Mouse (Mus musculus) kidney, embryonic 16.5 days (tissue): Measurements from ENCODE around the gene Rps6kc1. TPM values are rescaled to one million over a fixed set of nuclear protein-coding genes. Genes with fewer than 3 reads are reported as not detected.

ENCODE experiments used
- ATAC-seq: fragments of 200-750 bp; cut with Nextera tagmentation; 2 replicates; pipeline ENCODE4 v1.8.0; 2017; ENCODE audit warnings: moderate TSS enrichment; ENCODE audit not compliant: low FRiP score, low TSS enrichment
- H3K27ac ChIP-seq: fragments of 300-500 bp; sonication (generic); 2 replicates; pipeline ENCODE4 v1.5.1; 2014; ENCODE audit warnings: low read length
- H3K27me3 ChIP-seq: fragments of 300-500 bp; sonication (generic); 2 replicates; pipeline ENCODE4 v1.6.1; 2014; ENCODE audit warnings: low read length, control low read depth, mixed read lengths; ENCODE audit not compliant: insufficient read depth
- H3K36me3 ChIP-seq: fragments of 300-500 bp; sonication (generic); 2 replicates; pipeline ENCODE4 v1.6.1; 2014; ENCODE audit warnings: low read length, control low read depth, mixed read lengths; ENCODE audit not compliant: insufficient read depth
- H3K4me1 ChIP-seq: fragments of 300-500 bp; sonication (generic); 2 replicates; pipeline ENCODE4 v1.6.1; 2014; ENCODE audit warnings: low read length, control low read depth, mixed read lengths; ENCODE audit not compliant: insufficient read depth
- H3K4me2 ChIP-seq: fragments of 300-500 bp; sonication (generic); replicated peaks from 2 replicates; pipeline ENCODE4 v1.6.1; 2014; ENCODE audit warnings: low read depth, low read length
- H3K4me3 ChIP-seq: fragments of 300-500 bp; sonication (generic); 2 replicates; pipeline ENCODE4 v1.5.1; 2014; ENCODE audit warnings: mild to moderate bottlenecking, low read length
- H3K9ac ChIP-seq: fragments of 300-500 bp; sonication (generic); replicated peaks from 2 replicates; pipeline ENCODE4 v1.6.1; 2014; ENCODE audit warnings: low read length
- H3K9me3 ChIP-seq: fragments of 300-500 bp; sonication (generic); 2 replicates; pipeline ENCODE4 v1.6.1; 2016; ENCODE audit warnings: low read length, control low read depth
- WGBS: fragments of 180-500 bp; shearing (Covaris S2); extraction: QIAGEN DNeasy Blood & Tissue Kit; methylation state at CpG from one replicate; pipeline ENCODE4 v1.1.7; 2014; 5-methylcytosine and 5-hydroxymethylcytosine counted together
- polyA plus RNA-seq: library from polyadenylated mRNA; unstranded; fragments of >200 nt; fragmentation: Nextera tagmentation; extraction: Ambion mirVana; gene quantifications from 2 replicates; pipeline ENCODE4 v1.2.1, GENCODE M21; 2015

Rps6kc1 gene
- polyA plus RNA-seq, 1 experiment from 2014 or later = 14.4 TPM

DNA sequence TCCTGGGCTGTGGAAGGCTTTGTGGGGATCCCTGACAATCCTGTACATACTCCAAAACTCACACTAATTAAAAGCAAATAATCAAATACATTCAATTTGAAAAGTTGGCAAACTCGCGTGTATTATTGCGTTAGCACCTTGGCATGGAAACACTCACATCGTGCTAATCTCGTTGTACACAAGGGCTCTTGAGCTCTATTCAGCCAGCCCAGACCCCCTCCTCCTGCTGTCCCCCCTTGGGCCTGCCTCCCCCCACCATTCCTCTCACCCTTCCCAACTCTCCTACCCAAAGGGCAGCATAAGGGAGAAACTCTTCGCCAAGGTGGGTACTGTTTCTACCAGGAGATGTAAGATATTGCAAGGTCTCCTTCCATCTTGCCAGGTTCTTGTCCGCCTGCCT is 255.9 kb downstream of the Rps6kc1 start:
- Histone ChIP-seq H3K27me3 (no peaks in the 10 kb centered on the region), H3K9ac (no peak overlapping the region), H3K9me3 (no peaks in the 10 kb centered on the region), H3K27ac (no peak overlapping the region), H3K4me3 (no peak overlapping the region), H3K36me3 (no peaks in the 10 kb centered on the region), H3K4me2 (no peak overlapping the region), H3K4me1 (no peaks in the 10 kb centered on the region)
- no peak for ATAC-seq
- WGBS = 91% methylated on average over 7 of the region's 7 CpGs

DNA sequence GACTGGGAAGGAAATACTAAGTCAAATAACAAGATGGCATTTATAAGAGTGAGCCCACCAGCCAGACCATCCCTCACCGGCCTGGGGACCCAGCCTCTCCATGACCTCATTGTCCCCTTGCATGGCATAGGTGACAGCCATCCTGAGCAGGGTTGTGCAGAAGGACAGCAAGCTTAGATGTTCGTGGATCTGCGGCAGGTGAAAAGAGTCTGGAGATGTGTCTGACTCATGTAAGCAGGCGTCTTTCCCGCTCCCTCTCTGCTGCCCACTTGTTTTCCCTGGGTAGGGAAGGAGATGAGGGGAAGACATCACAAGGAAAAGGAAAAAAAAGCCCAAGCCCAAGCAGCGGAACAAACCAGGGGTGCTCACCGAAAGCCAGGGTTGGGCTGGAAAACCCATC is 256.5 kb downstream of the Rps6kc1 start:
- ATAC-seq = no peak
- Histone ChIP-seq H3K27ac (no peak overlapping the region), H3K4me1 (no peaks in the 10 kb centered on the region), H3K9ac (no peak overlapping the region), H3K27me3 (no peaks in the 10 kb centered on the region), H3K9me3 (no peaks in the 10 kb centered on the region), H3K36me3 (no peaks in the 10 kb centered on the region), H3K4me2 (no peak overlapping the region), H3K4me3 (no peak overlapping the region)
- WGBS = 86% methylated on average over 7 of the region's 7 CpGs

DNA sequence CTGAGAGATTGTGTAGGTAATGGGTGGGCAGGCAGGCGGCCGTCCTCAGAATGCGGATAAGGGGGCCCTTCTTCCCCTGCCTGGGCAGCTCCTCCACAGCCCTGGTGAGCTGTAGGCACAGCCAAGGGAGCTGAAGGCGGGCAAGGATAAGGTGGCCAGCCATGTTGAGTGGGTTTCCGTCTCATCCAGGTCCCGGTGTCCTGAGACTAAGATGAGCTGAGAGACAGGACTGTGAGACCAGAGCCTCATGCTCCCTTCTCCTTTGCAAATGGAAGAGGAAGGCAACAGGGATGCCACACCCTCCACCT is 256.9 kb downstream of the Rps6kc1 start:
- ATAC-seq = no peak
- Histone ChIP-seq H3K4me1 (no peaks in the 10 kb centered on the region), H3K27ac (no peak overlapping the region), H3K4me2 (no peak overlapping the region), H3K27me3 (no peaks in the 10 kb centered on the region), H3K9ac (no peak overlapping the region), H3K9me3 (no peaks in the 10 kb centered on the region), H3K4me3 (no peak overlapping the region), H3K36me3 (no peaks in the 10 kb centered on the region)
- 80% methylated on average over 6 of the region's 6 CpGs for WGBS

DNA sequence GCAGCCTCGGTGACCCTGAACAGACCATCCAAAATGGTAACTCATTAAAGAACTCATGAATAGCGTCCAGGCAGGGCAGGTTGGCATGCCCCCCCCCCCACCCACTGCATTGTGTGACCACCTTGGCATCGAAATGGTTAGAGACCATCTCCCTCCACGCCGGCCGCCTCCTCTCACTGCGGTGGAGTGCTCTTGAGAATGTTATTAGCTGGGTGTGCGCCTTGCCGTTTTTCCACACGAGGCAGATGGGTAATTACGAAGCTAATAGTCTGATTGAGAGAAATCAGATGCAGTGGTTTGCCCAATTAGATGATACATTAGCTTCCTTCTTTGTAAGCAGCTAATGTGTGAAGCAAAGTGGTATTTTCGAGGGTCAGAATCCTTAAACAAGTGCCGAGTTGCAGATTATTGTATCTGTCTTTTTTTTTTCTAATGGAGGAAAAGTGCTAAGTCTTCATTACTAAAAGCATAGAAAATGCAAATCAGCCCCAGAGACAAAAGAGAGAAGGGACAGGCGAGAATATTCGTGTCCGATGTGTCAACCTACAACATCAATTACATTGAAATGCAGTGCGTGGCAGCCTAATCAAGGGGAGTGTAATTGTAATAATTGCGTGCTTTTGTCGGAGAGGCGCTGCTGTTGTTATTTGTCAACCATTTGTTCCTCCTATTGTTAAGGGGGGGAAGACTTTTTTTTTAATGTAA is 257.4 kb downstream of the Rps6kc1 start:
- Histone ChIP-seq H3K9ac (no peak overlapping the region), H3K4me3 (no peak overlapping the region), H3K4me2 (no peak overlapping the region), H3K27me3 (no peaks in the 10 kb centered on the region), H3K27ac (no peak overlapping the region), H3K4me1 (no peaks in the 10 kb centered on the region), H3K36me3 (no peaks in the 10 kb centered on the region), H3K9me3 (no peaks in the 10 kb centered on the region)
- 86% methylated on average over 20 of the region's 20 CpGs for WGBS
- ATAC-seq = no peak

DNA sequence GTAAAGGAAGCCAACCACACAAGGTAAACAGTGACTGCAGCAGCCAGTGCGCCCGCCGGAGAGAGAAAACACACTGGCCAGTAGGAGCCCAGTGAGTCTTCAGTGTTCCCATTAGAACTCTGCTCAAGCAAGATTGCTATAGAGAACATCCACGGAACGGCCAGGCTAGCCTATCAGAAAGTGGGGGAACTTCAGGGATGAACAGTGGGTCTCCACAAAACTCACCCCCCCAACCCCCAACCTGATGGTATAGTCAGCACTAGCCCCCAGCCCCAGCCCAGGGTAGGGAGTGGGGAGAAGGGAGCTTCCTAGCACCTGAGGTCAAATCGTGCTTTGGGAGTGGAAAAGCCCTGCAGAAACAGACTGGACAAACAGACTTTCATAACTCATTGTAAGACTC is 258.5 kb downstream of the Rps6kc1 start:
- Histone ChIP-seq H3K4me2 (no peak overlapping the region), H3K36me3 (no peaks in the 10 kb centered on the region), H3K9me3 (no peaks in the 10 kb centered on the region), H3K4me1 (no peaks in the 10 kb centered on the region), H3K4me3 (no peak overlapping the region), H3K27ac (no peak overlapping the region), H3K9ac (no peak overlapping the region), H3K27me3 (no peaks in the 10 kb centered on the region)
- WGBS = 84% methylated on average over 6 of the region's 6 CpGs
- ATAC-seq = no peak

Other genes starting within 250 kb of the Rps6kc1 start
- gene Angel2, start 13.3 kb upstream of the Rps6kc1 start, polyA plus RNA-seq = 44.8 and 44.9 TPM in 2 replicates
- gene Vash2, start 67.5 kb upstream of the Rps6kc1 start, polyA plus RNA-seq = 27.0 and 29.3 TPM in 2 replicates
- gene Flvcr1, start 114.4 kb upstream of the Rps6kc1 start, polyA plus RNA-seq = 6.0 and 6.2 TPM in 2 replicates
- gene Spata45, start 124.9 kb upstream of the Rps6kc1 start, polyA plus RNA-seq = not detected in 2 replicates
- gene Tatdn3, start 151.2 kb upstream of the Rps6kc1 start, polyA plus RNA-seq = 13.1 and 14.4 TPM in 2 replicates
- 21.9 and 25.5 TPM in 2 replicates for gene Nsl1, start 151.2 kb upstream of the Rps6kc1 start, polyA plus RNA-seq
- gene Batf3, start 186.1 kb upstream of the Rps6kc1 start, polyA plus RNA-seq = 13.5 and 14.6 TPM in 2 replicates